Mouse (Mus musculus): ENCODE results near the gene Fam72a. TPM values are rescaled to one million over a fixed set of nuclear protein-coding genes. Genes with fewer than 3 reads are reported as not detected.

Gene Fam72a
- total RNA-seq (2023) = 0.41 TPM

DNA sequence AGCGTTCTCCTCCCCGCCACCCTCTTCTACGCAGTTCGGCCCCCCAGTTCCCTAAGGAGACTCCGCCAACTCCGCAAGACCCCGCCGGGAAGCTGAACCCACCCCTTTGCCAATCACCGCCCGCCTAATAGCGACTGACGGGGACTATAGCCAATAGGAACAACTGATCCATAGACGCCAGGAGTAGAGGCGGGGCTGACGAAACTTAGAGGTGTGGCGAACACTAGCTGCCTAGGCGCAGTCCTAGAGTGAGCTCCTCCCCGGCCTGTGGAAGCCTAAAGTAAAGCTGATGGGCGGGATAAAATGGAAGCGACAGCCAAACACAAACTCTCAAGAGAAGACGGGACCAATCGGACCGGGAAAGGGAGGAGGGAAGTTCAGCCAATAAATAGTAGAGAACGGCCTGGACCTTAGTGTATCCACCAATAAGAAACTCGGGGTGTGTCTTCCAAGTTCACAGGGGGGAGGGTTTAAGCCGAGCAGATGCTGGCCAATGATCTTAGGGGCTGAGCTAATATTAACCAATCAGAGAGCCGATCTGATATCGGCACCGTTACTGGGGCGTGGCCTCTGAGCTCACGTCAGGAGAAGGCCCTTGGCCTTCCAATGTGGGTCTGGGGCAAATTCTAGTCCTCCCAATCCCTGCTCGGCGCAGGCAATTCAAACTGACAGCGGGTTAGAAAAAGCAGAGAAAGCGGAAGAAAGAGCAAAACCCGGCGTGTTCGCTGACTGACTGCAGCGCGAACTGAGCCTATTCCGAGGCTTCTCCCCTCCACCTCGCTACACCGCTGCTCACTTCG, at the start of gene Fam72a, which contains the start of gene Srgap2:
Gene Fam72a (plus strand): TSS at position 623 of the 800 bp plus-strand sequence.
Gene Srgap2 (minus strand): TSS at position 72 of the 800 bp plus-strand sequence.

Other genes starting within 250 kb of the Fam72a start
- 250 TPM for gene Ikbke, start 248.3 kb upstream of the Fam72a start, total RNA-seq (2023)
- 69.8 TPM for gene Srgap2, start 551 bp upstream of the Fam72a start, total RNA-seq (2023)
- not detected for gene Avpr1b, start 71.3 kb downstream of the Fam72a start, total RNA-seq (2023)
- gene Ctse, start 110.4 kb downstream of the Fam72a start, total RNA-seq (2023) = 200 TPM
- 1.2 TPM for gene Rab7b, start 160.8 kb downstream of the Fam72a start, total RNA-seq (2023)
- not detected for gene Slc26a9, start 216.1 kb downstream of the Fam72a start, total RNA-seq (2023)